Mouse (Mus musculus) layer of hippocampus, adult 18-20 months (tissue): ENCODE measurements around the gene Urad. TPM values are rescaled to one million over a fixed set of nuclear protein-coding genes. Genes with fewer than 3 reads are reported as not detected.

Experiments used
- DNase-seq, 2 experiments: peaks; one replicate each; pipeline ENCODE4 v3.0.0; 2022; ENCODE audit warnings: low spot score in 2 of 2
- total RNA-seq, 2 experiments: library from RNA; stranded (reverse); gene quantifications; 2 replicates each; pipeline ENCODE4 v1.2.3; 2021

Gene Urad
- total RNA-seq, 2 experiments from 2014 or later, result not detected

DNA sequence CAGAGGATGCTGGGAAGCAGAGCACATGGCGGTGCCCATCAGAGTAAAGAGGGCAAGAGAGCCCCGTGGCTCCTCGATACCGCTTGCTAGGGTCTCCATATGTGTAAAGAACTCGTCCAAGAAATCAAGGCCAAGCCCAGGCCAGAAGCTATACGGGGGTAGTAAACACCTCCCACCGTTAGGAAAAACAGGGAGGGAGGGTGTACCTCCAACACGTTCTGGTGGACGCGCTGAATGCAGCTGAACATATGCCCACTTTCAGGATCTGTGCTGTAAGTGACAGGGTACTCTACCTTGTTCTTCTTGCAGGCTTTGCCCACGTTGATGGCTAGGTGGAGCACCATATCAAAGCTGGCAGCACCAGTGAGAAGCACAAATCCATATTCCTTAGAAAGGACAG is 3.7 kb upstream of the Urad start:
- DNase-seq, result no peak

DNA sequence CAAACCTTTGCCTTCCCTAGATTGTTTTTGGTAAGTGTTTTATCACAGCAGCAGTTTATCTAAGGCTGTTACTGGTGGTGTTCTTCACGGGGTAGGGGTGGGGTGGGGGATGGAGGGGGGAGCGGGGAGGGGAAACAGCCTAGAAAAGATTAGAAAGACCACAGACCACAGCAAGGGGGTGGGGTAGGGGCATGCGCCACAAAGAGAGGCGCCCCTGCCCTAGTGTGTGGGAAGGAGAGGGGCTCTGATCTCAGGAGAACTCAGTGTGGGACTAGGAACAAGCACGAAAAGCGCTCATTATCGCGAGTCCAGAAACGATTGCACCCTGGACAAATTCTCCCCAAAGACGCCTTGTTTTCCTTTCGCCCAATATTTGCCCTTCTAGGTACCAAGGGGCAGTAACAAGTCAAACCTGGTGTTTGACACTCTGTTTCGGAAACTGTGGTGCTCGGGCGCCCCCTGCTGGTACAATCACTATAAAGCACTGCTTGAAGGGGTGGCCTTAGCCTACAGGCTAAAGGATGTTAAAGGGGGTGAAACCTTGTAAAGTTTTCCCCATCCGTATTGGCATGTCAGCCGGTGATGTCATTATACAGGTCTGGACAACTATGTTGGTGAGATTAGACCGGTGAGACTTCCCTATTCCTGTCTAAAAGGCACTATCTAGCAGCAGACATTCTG is 1.1 kb upstream of the Urad start:
- peak; percentile 29 to 60 for DNase-seq

- DNase-seq, result peak in 1 of 2 experiments; percentile 63
Observed at GRCm38 (mm10) chr5:147319653-147320052, 2.6 kb downstream of the Urad start.

- no peak for DNase-seq
Observed at GRCm38 (mm10) chr5:147317991-147318390, 4.2 kb downstream of the Urad start.

DNA sequence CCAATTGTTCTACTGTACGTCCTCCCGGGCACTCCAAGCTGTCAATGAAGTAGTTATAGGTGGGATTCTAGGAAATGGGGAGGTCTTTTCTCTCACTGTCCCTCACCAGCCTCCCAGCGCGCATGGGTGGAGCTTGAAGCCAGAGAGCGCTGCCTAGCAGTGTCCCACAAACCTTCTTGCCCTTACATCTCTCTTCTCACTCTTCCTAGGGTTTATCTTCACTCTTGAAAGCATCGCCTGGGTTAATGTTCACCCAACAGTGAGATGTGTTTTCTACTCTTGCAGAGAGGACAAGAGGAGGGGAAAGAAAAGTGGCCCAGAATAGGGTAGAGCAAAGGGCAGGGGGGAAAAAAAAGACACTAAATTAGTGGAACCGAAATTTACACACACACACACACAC is 4.9 kb downstream of the Urad start:
- DNase-seq, result no peak

GRCm38 (mm10) chr5:147315432-147316075 is 6.7 kb downstream of the Urad start:
- DNase-seq, result no peak

DNA sequence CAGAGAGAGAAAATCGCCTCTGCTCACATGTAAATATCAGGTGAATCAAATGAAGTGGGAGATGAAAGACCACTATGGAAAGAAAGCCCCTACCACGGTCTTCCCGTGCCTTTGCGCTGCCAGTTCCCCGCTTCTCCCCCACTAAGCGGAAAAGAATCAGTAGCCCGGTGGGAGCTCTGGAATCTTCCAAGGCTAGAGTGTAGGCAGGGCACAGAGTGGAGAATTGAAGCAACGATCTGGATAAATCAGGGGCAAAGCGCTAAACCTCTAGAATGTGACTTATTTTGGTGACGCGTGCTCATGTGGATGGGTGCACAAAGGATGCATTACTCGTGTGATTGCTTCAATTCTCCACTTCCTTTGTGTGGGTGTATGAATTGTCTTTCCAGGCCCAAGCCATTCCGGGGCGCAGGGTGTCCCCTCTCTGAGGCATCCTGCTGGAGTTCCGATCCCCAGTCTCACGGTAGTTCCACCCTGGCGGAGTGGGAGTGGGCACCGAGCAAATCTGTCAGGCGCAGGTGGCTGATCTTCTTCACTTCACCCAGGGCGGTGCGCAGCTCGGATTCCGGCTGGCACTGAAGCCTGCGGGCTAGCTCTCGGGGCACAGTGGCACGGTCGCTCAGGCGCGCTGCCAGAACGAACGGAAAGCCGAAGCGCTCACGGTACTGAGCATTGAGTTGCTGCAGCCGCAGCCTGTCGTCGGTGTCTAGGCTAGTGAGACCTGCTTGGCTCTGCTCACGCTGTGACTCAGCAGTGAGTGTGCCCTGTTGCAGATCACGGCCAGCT is 7.4 kb downstream of the Urad start:
- DNase-seq, result no peak

- DNase-seq, result no peak
Observed at GRCm38 (mm10) chr5:147312830-147313685, 9.2 kb downstream of the Urad start.

DNA sequence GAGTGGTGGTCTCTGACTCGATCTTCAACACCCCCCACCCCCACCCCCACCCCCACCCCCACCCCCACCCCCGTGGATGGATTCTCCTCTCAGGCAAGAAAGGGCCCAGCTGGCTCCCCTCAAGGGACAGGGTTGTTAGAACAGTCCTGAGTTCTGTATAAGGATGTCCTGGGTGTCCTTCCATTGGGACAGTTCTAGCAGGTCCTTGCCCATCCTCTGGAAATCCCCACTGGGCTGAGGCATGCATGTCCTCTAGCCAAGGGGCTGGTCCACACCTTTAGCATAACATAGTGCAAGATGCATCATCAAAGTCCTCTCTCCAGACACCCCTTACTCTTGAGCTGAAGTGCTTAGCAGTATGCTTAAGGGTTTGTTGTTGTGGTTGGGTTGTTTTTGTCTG is 12.5 kb downstream of the Urad start:
- no peak for DNase-seq

DNA sequence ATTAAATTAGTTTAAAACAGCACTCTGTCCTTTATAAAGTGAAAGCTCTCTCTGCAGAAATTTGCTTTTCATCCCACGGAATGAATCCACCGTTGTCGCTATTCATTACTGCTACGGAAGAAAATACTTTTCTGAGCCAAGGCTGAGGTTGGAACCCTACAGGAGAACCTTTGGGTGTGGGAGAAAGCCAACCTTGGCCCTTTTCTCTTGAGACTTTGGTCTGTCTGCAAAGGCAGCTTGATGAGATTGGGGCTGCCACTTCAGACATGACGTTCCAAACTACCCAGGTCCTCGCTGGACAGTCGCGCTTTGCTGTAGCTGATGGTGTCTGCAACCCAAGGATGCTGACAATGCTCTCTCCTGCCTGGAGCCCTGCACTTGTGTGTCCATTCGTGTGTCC is 13.8 kb downstream of the Urad start:
- no peak for DNase-seq

GRCm38 (mm10) chr5:147307398-147307785 is 14.8 kb downstream of the Urad start:
- DNase-seq, result no peak

- DNase-seq, result no peak
Observed at GRCm38 (mm10) chr5:147306638-147307397, 15.4 kb downstream of the Urad start, which contains the start of gene Cdx2. Cdx2 (minus strand) TSS chr5:147307270.

- no peak for DNase-seq
Observed at GRCm38 (mm10) chr5:147305856-147306637, 16.2 kb downstream of the Urad start.

GRCm38 (mm10) chr5:147305166-147305565 is 17.1 kb downstream of the Urad start:
- no peak for DNase-seq

GRCm38 (mm10) chr5:147304276-147305155 is 17.7 kb downstream of the Urad start:
- DNase-seq, result no peak

- no peak for DNase-seq
Observed at GRCm38 (mm10) chr5:147302746-147303400, 19.4 kb downstream of the Urad start.

GRCm38 (mm10) chr5:147302141-147302540 is 20.1 kb downstream of the Urad start:
- DNase-seq, result no peak

GRCm38 (mm10) chr5:147301781-147302070 is 20.5 kb downstream of the Urad start:
- no peak for DNase-seq
